ENCODE assay signal across 29 mouse cellular contexts in genomic region chr2:21800045-21800444, GRCm38 (mm10).
"Had no signal": no experiment of that assay in that cellular context is flagged by ENCODE, and none has a peak within 500 bp of the region (broad histone marks: within the 10 kb centered on the region; RNA-seq: fewer than 3 reads in every experiment).

No protein-coding gene starts in this region.

- ATAC-seq: hindbrain, embryonic 16.5 days; inflammation-experienced regulatory T-cells, adult 6 months; intestine, embryonic 15.5 days; intestine, postnatal 0 days; liver, embryonic 12.5 days had no signal

- H3K4me3 ChIP-seq: heart, adult 2 months; heart, embryonic 13.5 days; heart, embryonic 15.5 days; hindbrain, embryonic 10.5 days; hindbrain, embryonic 12.5 days; intestine, embryonic 15.5 days; kidney, embryonic 15.5 days; layer of hippocampus, adult 2 months; limb, embryonic 13.5 days; limb, embryonic 15.5 days; liver, embryonic 12.5 days had no signal

- H3K27ac ChIP-seq: heart, adult 2 months; heart, embryonic 13.5 days; heart, embryonic 15.5 days; hindbrain, embryonic 10.5 days; hindbrain, embryonic 12.5 days; hindbrain, embryonic 14.5 days; intestine, embryonic 15.5 days; kidney, embryonic 15.5 days; layer of hippocampus, adult 2 months; limb, embryonic 13.5 days; limb, embryonic 15.5 days; liver, embryonic 12.5 days; liver, embryonic 14.5 days had no signal

- DNase-seq: gastrocnemius, postnatal 14 days; gastrocnemius, postnatal 36 days; heart, adult 11 months; heart, adult 2 months; heart, postnatal 14 days; heart, postnatal 4 days; kidney, adult 2 months; kidney, adult 9 months; kidney, postnatal 10 days; kidney, postnatal 25 days; kidney, postnatal 4 days; layer of hippocampus, adult 9-11 months; layer of hippocampus, postnatal 36 days; left cerebral cortex, postnatal 4 days had no signal
